Mouse (Mus musculus): ENCODE measurements at regions not wholly inside any gene's neighbourhood (a gene's known extent, or its start where the extent isn't known, plus 50 kb on each side); places are given as distances from the start of the nearest gene placed in this dataset.

- DNase-seq, result no peak
Measured at GRCm38 (mm10) chr8:89903346-89903745, 444.8 kb downstream of the Tox3 start.

- no peak for DNase-seq
Measured at GRCm38 (mm10) chr8:89872768-89873167, 475.4 kb downstream of the Tox3 start.

GRCm38 (mm10) chr8:89871966-89872365 lies 476.2 kb downstream of the Tox3 start:
- no peak for DNase-seq

GRCm38 (mm10) chr8:89859813-89860212 lies 488.3 kb downstream of the Tox3 start:
- no peak for DNase-seq

GRCm38 (mm10) chr8:89858706-89859385 lies 489.3 kb downstream of the Tox3 start:
- DNase-seq, result peak in 1 of 2 experiments; percentile 3

GRCm38 (mm10) chr8:89855556-89855955 lies 492.6 kb downstream of the Tox3 start:
- no peak for DNase-seq

GRCm38 (mm10) chr8:89850209-89850796 lies 497.8 kb downstream of the Tox3 start:
- DNase-seq, result peak in 1 of 2 experiments; percentile 15

- DNase-seq, result peak in 1 of 2 experiments; percentile 4
Measured at GRCm38 (mm10) chr8:89849416-89850208, 498.5 kb downstream of the Tox3 start.

- DNase-seq, result no peak
Measured at GRCm38 (mm10) chr8:89838494-89838893, 509.6 kb downstream of the Tox3 start.

- DNase-seq, result no peak
Measured at GRCm38 (mm10) chr8:89833715-89834114, 514.4 kb downstream of the Tox3 start.

GRCm38 (mm10) chr8:89824586-89824985 lies 523.6 kb downstream of the Tox3 start:
- no peak for DNase-seq

GRCm38 (mm10) chr8:89823631-89824030 lies 524.5 kb downstream of the Tox3 start:
- no peak for DNase-seq

GRCm38 (mm10) chr8:89812036-89812711 lies 536.0 kb downstream of the Tox3 start:
- no peak for DNase-seq

- DNase-seq, result no peak
Measured at GRCm38 (mm10) chr8:89788296-89788695, 559.8 kb downstream of the Tox3 start.

- DNase-seq, result peak; percentile 5 to 13
Measured at GRCm38 (mm10) chr8:89787050-89787905, 560.9 kb downstream of the Tox3 start.

GRCm38 (mm10) chr8:89785011-89785410 lies 563.1 kb downstream of the Tox3 start:
- peak; percentile 27 to 61 for DNase-seq

- DNase-seq, result no peak
Measured at GRCm38 (mm10) chr8:89783311-89783710, 564.8 kb downstream of the Tox3 start.

GRCm38 (mm10) chr8:89766387-89766786 lies 581.8 kb downstream of the Tox3 start:
- no peak for DNase-seq

GRCm38 (mm10) chr8:89759531-89759930 lies 588.6 kb downstream of the Tox3 start:
- no peak for DNase-seq

GRCm38 (mm10) chr8:89758695-89759094 lies 589.4 kb downstream of the Tox3 start:
- no peak for DNase-seq

- DNase-seq, result no peak
Measured at GRCm38 (mm10) chr8:89755951-89756350, 592.2 kb downstream of the Tox3 start.

- no peak for DNase-seq
Measured at GRCm38 (mm10) chr8:89751201-89751600, 596.9 kb downstream of the Tox3 start.

Measured in lung, adult 18-20 months (tissue).